Mouse (Mus musculus): ENCODE data around the gene Clip4. TPM values are rescaled to one million over a fixed set of nuclear protein-coding genes. Genes with fewer than 3 reads are reported as not detected.

The Clip4 gene
- total and polyA plus RNA-seq, 3 experiments, result 0.11 TPM; not detected in 2

DNA sequence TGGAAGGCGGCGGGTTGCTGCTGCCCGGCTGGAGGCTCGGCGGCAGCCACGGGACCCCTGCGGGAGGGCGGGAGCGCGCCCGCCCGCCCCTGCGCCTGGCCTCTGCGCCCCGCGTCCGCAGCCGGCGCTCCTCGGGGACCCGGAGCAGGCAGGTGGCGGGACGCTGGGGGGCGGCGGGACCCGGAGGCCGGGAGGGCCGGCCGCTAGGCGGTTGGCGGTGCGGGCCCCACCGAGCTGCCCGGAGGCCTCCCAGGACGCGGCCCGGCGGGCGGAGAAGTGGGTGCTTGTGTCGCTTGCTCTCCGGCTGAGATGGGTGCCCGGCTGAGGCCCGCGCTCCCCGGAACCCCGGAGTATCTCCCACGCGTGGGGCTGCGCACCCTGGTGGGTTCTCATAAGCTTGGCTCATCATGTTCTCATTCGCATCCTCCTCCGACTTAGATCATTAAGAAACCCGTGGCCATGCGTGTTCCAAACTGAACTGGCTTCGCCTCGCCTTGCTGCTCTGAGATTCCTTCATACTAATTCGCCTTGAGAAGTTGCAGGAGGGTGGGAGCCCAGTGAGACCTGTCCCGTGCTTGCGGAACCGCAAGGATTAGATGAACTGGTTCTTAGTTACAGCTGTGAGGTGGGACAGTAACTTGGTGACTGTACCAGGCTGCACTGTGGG is 14.6 kb downstream of the Clip4 start:
- H3K4me1 ChIP-seq (ENCODE audit: insufficient read depth, low read depth, low read length), result no peaks in the 10 kb centered on the region
- ATAC-seq (ENCODE audit: extremely low read depth, insufficient number of reproducible peaks, low FRiP score, poor library complexity, severe bottlenecking), result no peak
- TF ChIP-seq POLR2AphosphoS5 (IDR thresholded peaks at IDR 0.05; ENCODE audit: insufficient replicate concordance, low read depth, low read length) (no peak), GATA2 (IDR thresholded peaks at IDR 0.05; ENCODE audit: borderline replicate concordance, low read depth, low read length) (no peak), CTCF (IDR thresholded peaks at IDR 0.05; ENCODE audit: low read depth, low read length) (no peak), GATA1 (IDR thresholded peaks at IDR 0.05; ENCODE audit: borderline replicate concordance, low read length) (no peak), TAL1 (conservative IDR thresholded peaks at IDR 0.05; ENCODE audit: low read depth, low read length) (no peak)
- peaks cover 43% of the 10 kb centered on the region for H3K9me3 ChIP-seq (replicated peaks)
- no peak overlapping the region for H3K4me3 ChIP-seq (ENCODE audit: low read depth, low read length)
- H3K27me3 ChIP-seq (ENCODE audit: insufficient read depth, low read length), result no peaks in the 10 kb centered on the region
- DNase-seq (ENCODE audit: low spot score), result no peak
- H3K36me3 ChIP-seq (replicated peaks), result no peaks in the 10 kb centered on the region

DNA sequence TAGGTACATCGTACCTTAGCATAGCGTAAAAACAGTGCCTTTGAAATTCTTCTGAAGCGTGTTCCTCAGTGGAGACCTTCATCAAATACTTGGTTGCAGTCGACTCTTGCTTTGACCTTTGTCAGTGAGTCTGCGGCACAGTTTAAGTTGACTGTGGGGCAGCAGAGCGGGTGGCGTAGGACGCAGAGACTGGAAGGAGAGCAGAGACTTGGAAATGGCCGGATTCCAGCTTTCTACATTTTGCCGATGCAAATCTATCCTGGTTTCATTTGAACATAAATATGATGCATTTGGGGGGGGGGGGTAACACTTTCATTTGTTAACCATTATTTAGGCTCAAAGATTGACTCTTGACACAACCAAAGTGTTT is 15.1 kb downstream of the Clip4 start:
- ATAC-seq (ENCODE audit: extremely low read depth, insufficient number of reproducible peaks, low FRiP score, poor library complexity, severe bottlenecking) (no peak), DNase-seq (ENCODE audit: low spot score) (no peak)
- no peaks in the 10 kb centered on the region for H3K4me1 ChIP-seq (ENCODE audit: insufficient read depth, low read depth, low read length)
- no peak overlapping the region for H3K4me3 ChIP-seq (ENCODE audit: low read depth, low read length)
- no peaks in the 10 kb centered on the region for H3K36me3 ChIP-seq (replicated peaks)
- H3K27me3 ChIP-seq (ENCODE audit: insufficient read depth, low read length), result no peaks in the 10 kb centered on the region
- H3K9me3 ChIP-seq (replicated peaks), result peaks cover 38% of the 10 kb centered on the region
- TF ChIP-seq GATA1 (IDR thresholded peaks at IDR 0.05; ENCODE audit: borderline replicate concordance, low read length) (no peak), TAL1 (conservative IDR thresholded peaks at IDR 0.05; ENCODE audit: low read depth, low read length) (no peak), GATA2 (IDR thresholded peaks at IDR 0.05; ENCODE audit: borderline replicate concordance, low read depth, low read length) (no peak), POLR2AphosphoS5 (IDR thresholded peaks at IDR 0.05; ENCODE audit: insufficient replicate concordance, low read depth, low read length) (no peak), CTCF (IDR thresholded peaks at IDR 0.05; ENCODE audit: low read depth, low read length) (no peak)

- no peaks in the 10 kb centered on the region for H3K4me1 ChIP-seq (ENCODE audit: insufficient read depth, low read depth, low read length)
- ATAC-seq (ENCODE audit: extremely low read depth, insufficient number of reproducible peaks, low FRiP score, poor library complexity, severe bottlenecking) (no peak), DNase-seq (ENCODE audit: low spot score) (no peak)
- H3K27me3 ChIP-seq (ENCODE audit: insufficient read depth, low read length), result no peaks in the 10 kb centered on the region
- peaks cover 25% of the 10 kb centered on the region for H3K9me3 ChIP-seq (replicated peaks)
- TF ChIP-seq CTCF (IDR thresholded peaks at IDR 0.05; ENCODE audit: low read depth, low read length) (no peak), POLR2AphosphoS5 (IDR thresholded peaks at IDR 0.05; ENCODE audit: insufficient replicate concordance, low read depth, low read length) (no peak), GATA2 (IDR thresholded peaks at IDR 0.05; ENCODE audit: borderline replicate concordance, low read depth, low read length) (no peak), GATA1 (IDR thresholded peaks at IDR 0.05; ENCODE audit: borderline replicate concordance, low read length) (no peak), TAL1 (conservative IDR thresholded peaks at IDR 0.05; ENCODE audit: low read depth, low read length) (no peak)
- no peaks in the 10 kb centered on the region for H3K36me3 ChIP-seq (replicated peaks)
- no peak overlapping the region for H3K4me3 ChIP-seq (ENCODE audit: low read depth, low read length)
Measured at GRCm38 (mm10) chr17:71786456-71786855, 18.2 kb downstream of the Clip4 start.

DNA sequence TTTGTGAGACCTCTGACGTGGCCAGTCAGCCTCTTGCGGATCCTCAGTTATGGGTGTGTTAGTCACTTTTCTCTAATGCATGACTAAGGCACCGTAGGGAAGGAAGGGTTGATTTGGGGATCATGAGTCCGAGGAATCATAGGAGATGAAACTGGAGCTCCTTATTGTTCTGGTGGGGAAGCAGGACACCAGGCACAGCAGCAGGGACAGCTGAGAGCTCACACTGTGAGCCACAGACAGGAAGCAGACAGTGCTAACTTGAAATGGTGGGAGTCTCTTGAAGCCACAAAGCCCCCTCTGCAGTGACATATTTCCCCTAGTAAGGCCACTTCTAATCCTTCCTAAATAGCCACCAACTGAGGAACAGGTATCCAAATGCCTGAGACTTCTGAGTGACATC is 22.8 kb downstream of the Clip4 start:
- Histone ChIP-seq H3K4me3 (ENCODE audit: low read depth, low read length) (no peak overlapping the region), H3K9me3 (replicated peaks) (peaks cover 25% of the 10 kb centered on the region), H3K27me3 (ENCODE audit: insufficient read depth, low read length) (no peaks in the 10 kb centered on the region), H3K4me1 (ENCODE audit: insufficient read depth, low read depth, low read length) (no peaks in the 10 kb centered on the region), H3K36me3 (replicated peaks) (no peaks in the 10 kb centered on the region)
- no peak for ATAC-seq (ENCODE audit: extremely low read depth, insufficient number of reproducible peaks, low FRiP score, poor library complexity, severe bottlenecking)
- TF ChIP-seq TAL1 (conservative IDR thresholded peaks at IDR 0.05; ENCODE audit: low read depth, low read length), result no peak
- TF ChIP-seq GATA2 (IDR thresholded peaks at IDR 0.05; ENCODE audit: borderline replicate concordance, low read depth, low read length), result no peak
- TF ChIP-seq CTCF (IDR thresholded peaks at IDR 0.05; ENCODE audit: low read depth, low read length), result no peak
- no peak for TF ChIP-seq GATA1 (IDR thresholded peaks at IDR 0.05; ENCODE audit: borderline replicate concordance, low read length)
- TF ChIP-seq POLR2AphosphoS5 (IDR thresholded peaks at IDR 0.05; ENCODE audit: insufficient replicate concordance, low read depth, low read length), result no peak
- DNase-seq (ENCODE audit: low spot score), result no peak

- no peaks in the 10 kb centered on the region for H3K36me3 ChIP-seq (replicated peaks)
- no peak for TF ChIP-seq GATA2 (IDR thresholded peaks at IDR 0.05; ENCODE audit: borderline replicate concordance, low read depth, low read length)
- no peak for TF ChIP-seq TAL1 (conservative IDR thresholded peaks at IDR 0.05; ENCODE audit: low read depth, low read length)
- TF ChIP-seq GATA1 (IDR thresholded peaks at IDR 0.05; ENCODE audit: borderline replicate concordance, low read length), result no peak
- TF ChIP-seq CTCF (IDR thresholded peaks at IDR 0.05; ENCODE audit: low read depth, low read length), result no peak
- TF ChIP-seq POLR2AphosphoS5 (IDR thresholded peaks at IDR 0.05; ENCODE audit: insufficient replicate concordance, low read depth, low read length), result no peak
- no peak for ATAC-seq (ENCODE audit: extremely low read depth, insufficient number of reproducible peaks, low FRiP score, poor library complexity, severe bottlenecking)
- H3K4me3 ChIP-seq (ENCODE audit: low read depth, low read length), result no peak overlapping the region
- DNase-seq (ENCODE audit: low spot score), result no peak
- peaks cover 25% of the 10 kb centered on the region for H3K9me3 ChIP-seq (replicated peaks)
- H3K27me3 ChIP-seq (ENCODE audit: insufficient read depth, low read length), result no peaks in the 10 kb centered on the region
- H3K4me1 ChIP-seq (ENCODE audit: insufficient read depth, low read depth, low read length), result no peaks in the 10 kb centered on the region
Measured at GRCm38 (mm10) chr17:71791622-71792021, 23.3 kb downstream of the Clip4 start.

DNA sequence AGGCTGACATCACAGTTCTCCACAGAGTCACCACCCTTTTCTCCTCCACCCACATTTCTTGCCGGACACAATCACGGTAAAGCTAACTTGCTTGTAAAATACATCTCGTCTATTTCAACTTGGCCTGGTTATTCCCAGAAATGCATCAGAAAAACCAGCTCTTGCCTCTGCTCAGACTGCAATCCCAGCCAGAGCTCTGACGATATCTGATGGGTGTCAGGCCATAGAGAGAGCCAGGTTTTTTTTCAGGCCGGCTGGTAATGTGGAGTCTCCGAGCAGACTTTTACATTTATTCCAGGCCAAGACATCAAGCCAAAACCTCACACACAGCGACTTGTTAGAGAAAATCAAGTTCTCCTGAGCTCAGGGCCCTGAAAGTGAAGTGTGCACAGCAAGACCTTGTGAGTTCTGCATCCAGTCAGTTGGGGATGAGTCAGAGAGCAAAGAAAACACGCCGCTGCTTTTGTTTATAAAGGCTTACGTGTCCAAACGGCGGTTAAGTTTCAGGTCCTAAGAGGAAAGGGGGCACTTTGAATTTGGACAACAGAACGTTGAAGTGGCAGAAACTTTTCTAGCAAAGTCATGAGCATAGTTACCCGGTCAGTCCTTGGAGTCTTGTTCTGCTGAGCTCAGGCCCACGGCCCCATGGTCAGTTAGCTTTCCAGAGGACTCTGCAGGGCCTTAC is 27.4 kb downstream of the Clip4 start:
- Histone ChIP-seq H3K4me1 (ENCODE audit: insufficient read depth, low read depth, low read length) (no peaks in the 10 kb centered on the region), H3K4me3 (ENCODE audit: low read depth, low read length) (no peak overlapping the region), H3K9me3 (replicated peaks) (peaks cover 32% of the 10 kb centered on the region), H3K27me3 (ENCODE audit: insufficient read depth, low read length) (no peaks in the 10 kb centered on the region), H3K36me3 (replicated peaks) (no peaks in the 10 kb centered on the region)
- no peak for ATAC-seq (ENCODE audit: extremely low read depth, insufficient number of reproducible peaks, low FRiP score, poor library complexity, severe bottlenecking)
- TF ChIP-seq CTCF (IDR thresholded peaks at IDR 0.05; ENCODE audit: low read depth, low read length), result no peak
- no peak for TF ChIP-seq TAL1 (conservative IDR thresholded peaks at IDR 0.05; ENCODE audit: low read depth, low read length)
- TF ChIP-seq GATA1 (IDR thresholded peaks at IDR 0.05; ENCODE audit: borderline replicate concordance, low read length), result no peak
- DNase-seq (ENCODE audit: low spot score), result no peak
